Mouse (Mus musculus) kidney, adult 2 months (tissue): Measurements from ENCODE around the gene Mroh8. TPM values are rescaled to one million over a fixed set of nuclear protein-coding genes. Genes with fewer than 3 reads are reported as not detected.

Source experiments
- DNase-seq: peaks from one replicate; pipeline ENCODE4 v3.0.0; 2021
- H3K27ac ChIP-seq: fragments of 200-500 bp; 2 replicates; pipeline ENCODE4 v1.5.1; 2012; ENCODE audit warnings: low read depth, low read length, control low read depth, inconsistent platforms; ENCODE audit not compliant: insufficient read depth
- H3K27me3 ChIP-seq: fragments of 200-500 bp; replicated peaks from 2 replicates; pipeline ENCODE4 v1.6.1; 2012; ENCODE audit warnings: mild to moderate bottlenecking, moderate library complexity, low read length, inconsistent platforms; ENCODE audit not compliant: control insufficient read depth, insufficient read depth
- H3K36me3 ChIP-seq: fragments of 200-500 bp; 2 replicates; pipeline ENCODE4 v1.6.1; 2012; ENCODE audit warnings: mild to moderate bottlenecking, moderate library complexity, low read length, inconsistent platforms; ENCODE audit not compliant: control insufficient read depth, insufficient read depth
- H3K4me1 ChIP-seq: fragments of 200-500 bp; 2 replicates; pipeline ENCODE4 v1.6.1; 2011; ENCODE audit warnings: low read length; ENCODE audit not compliant: control insufficient read depth, insufficient read depth
- H3K4me3 ChIP-seq: fragments of 200-500 bp; 2 replicates; pipeline ENCODE4 v1.5.1; 2011; ENCODE audit warnings: mild to moderate bottlenecking, low read depth, low read length, control low read depth; ENCODE audit not compliant: insufficient read depth
- CTCF ChIP-seq: fragments of 200-500 bp; conservative IDR thresholded peaks from 2 replicates; pipeline ENCODE4 v1.5.1; 2011; ENCODE audit warnings: low read depth, mild to moderate bottlenecking, control low read depth, low read length, moderate library complexity, mixed read lengths; ENCODE audit not compliant: insufficient read depth, insufficient read length
- POLR2A ChIP-seq: fragments of 200-500 bp; IDR thresholded peaks from one replicate; pipeline ENCODE4 v1.6.1; 2011; ENCODE audit warnings: low read depth, low read length, control low read depth
- WGBS: fragments of 180-500 bp; shearing (Covaris S2); methylation state at CpG from one replicate; pipeline ENCODE4 v1.1.7; 2018; 5-methylcytosine and 5-hydroxymethylcytosine counted together
- polyA plus RNA-seq: library from polyadenylated mRNA; depleted of rRNA; stranded (reverse); fragments of >200 nt; gene quantifications from 2 replicates; pipeline ENCODE4 v1.2.3, GENCODE M21; 2012

Mroh8 gene
- polyA plus RNA-seq, 1 experiment: 0.13 TPM

DNA sequence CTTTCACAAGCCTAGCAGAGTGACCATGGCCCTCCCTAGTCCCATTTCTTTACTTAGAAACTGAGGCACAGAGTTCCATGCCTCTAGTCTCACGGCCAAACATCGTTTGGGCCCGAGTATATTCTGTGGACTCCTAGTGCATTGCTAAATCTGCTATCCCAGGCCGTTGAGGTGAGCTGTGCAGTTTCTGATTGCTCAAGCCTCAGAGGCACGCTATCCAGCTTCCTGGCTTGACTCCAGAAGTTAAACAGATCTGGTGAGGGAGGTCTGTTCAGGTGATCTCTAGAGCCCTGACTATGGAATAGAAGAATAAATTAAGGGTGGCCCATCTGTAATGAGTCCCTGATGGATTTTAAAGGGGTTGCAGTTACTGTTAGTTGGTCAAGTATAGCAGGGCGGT is 37.9 kb upstream of the Mroh8 start:
- WGBS: 70% methylated on average over 6 of the region's 6 CpGs
- DNase-seq: no peak
- Histone ChIP-seq H3K27ac (no peak overlapping the region), H3K4me1 (peaks cover 3% of the 10 kb centered on the region; the same call in 1 of the 2 replicates), H3K4me3 (no peak overlapping the region), H3K36me3 (no peaks in the 10 kb centered on the region; the same call in 1 of the 2 replicates), H3K27me3 (no peaks in the 10 kb centered on the region)
- TF ChIP-seq CTCF: no peak
- no peak for TF ChIP-seq POLR2A

DNA sequence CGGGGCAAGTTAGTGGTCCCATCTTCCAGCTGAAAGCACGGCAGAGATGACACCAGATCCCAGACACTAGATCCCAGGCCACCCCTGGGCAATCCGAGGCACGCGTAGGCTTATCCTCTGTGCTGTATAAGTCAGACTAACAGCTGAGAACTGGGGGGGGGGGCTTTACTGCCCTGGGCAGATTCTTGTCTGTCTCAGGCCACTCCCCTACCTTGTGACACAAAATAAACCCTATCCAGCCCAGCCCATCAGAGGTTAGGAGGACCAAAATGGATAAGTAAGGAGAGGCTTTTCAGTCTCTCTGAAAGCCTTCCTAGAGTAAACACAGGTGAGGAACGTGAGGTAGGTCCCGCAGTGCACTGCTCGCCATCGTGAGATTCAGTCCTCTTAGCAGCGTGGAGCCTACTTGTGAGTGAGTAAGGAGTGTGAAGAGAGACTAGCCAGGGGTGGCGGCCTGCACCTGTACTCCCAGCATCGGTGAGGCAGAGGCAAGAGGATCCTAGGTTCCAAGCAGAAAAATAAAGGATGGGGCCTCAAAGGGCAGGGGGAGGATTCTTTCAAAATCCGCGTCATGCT is 37.1 kb upstream of the Mroh8 start:
- no peak for TF ChIP-seq POLR2A
- no peak for TF ChIP-seq CTCF
- 84% methylated on average over 14 of the region's 14 CpGs for WGBS
- H3K4me1 ChIP-seq: peaks cover under 1% of the 10 kb centered on the region; the same call in 1 of the 2 replicates
- H3K27ac ChIP-seq: no peak overlapping the region
- no peaks in the 10 kb centered on the region; the same call in 1 of the 2 replicates for H3K36me3 ChIP-seq
- no peaks in the 10 kb centered on the region for H3K27me3 ChIP-seq
- DNase-seq: no peak
- no peak overlapping the region for H3K4me3 ChIP-seq

DNA sequence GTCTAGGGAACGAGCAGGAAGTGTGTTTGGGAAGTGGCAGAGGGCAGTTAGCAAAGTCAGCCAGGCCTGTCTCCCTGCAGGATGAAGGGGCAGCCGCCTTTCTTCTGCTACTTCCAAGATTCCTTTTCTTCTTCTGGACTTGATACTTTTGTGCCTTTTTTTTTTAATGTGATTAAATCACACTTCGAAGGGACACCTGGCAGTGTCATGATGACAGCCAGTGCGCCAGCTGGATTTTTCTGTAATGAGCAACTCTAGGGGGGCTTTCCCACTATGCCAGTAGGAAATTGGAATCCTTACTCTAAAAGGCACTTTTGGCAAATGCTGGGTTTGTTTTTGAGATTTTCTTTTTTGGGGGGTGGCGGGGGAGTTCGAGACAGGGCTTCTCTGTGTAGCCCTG is 36.1 kb upstream of the Mroh8 start:
- no peaks in the 10 kb centered on the region; the same call in 1 of the 2 replicates for H3K36me3 ChIP-seq
- 87% methylated on average over 6 of the region's 6 CpGs for WGBS
- H3K4me1 ChIP-seq: no peaks in the 10 kb centered on the region; the same call in 1 of the 2 replicates
- DNase-seq: no peak
- H3K4me3 ChIP-seq: no peak overlapping the region
- H3K27ac ChIP-seq: no peak overlapping the region
- H3K27me3 ChIP-seq: no peaks in the 10 kb centered on the region
- no peak for TF ChIP-seq CTCF
- TF ChIP-seq POLR2A: no peak

DNA sequence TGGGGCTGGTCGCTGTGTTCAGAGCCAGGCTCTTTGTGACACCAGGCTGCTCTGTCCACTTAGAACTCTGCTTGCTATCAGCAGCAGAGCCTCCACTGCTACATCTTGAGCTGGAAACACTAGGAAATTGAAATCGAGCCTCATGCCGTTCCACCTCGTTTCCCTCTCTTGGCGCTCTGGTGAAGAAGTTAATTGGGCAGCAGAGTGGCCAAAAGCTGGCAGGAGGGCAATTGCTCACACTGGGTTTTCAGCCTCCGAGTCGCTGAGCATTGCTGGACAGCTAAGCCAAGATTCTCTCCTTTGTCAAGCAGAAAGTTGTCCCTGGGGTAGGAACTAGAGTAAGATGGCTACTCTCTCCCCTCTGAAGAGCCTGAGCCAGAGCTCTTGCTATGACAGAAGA is 35.0 kb upstream of the Mroh8 start:
- no peak for TF ChIP-seq CTCF
- no peak for TF ChIP-seq POLR2A
- peaks cover 1% of the 10 kb centered on the region; the same call in 1 of the 2 replicates for H3K36me3 ChIP-seq
- no peaks in the 10 kb centered on the region for H3K27me3 ChIP-seq
- H3K4me1 ChIP-seq: no peaks in the 10 kb centered on the region
- no peak overlapping the region for H3K27ac ChIP-seq
- WGBS: 52% methylated on average over 7 of the region's 7 CpGs
- H3K4me3 ChIP-seq: no peak overlapping the region
- DNase-seq: peak; percentile 41

DNA sequence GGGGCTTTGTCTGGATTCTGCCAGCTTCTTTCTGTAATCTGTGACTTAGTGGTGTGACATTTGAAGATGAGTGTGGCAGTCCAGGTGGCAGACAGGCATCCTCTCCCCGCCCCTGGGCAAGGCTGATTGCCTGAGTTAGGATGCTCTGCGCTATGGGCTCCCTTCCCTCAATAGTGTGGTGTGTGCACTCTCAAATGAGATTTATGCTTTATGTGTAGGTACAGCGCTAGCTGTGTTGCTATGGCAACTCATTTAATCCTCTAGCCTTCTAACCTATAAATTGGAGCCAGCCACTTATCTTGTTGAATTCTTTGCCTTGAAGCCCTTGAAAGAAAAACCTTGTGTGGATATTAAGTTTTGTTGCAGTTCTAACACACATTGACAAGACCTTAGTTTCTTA is 34.4 kb upstream of the Mroh8 start:
- H3K27ac ChIP-seq: no peak overlapping the region

DNA sequence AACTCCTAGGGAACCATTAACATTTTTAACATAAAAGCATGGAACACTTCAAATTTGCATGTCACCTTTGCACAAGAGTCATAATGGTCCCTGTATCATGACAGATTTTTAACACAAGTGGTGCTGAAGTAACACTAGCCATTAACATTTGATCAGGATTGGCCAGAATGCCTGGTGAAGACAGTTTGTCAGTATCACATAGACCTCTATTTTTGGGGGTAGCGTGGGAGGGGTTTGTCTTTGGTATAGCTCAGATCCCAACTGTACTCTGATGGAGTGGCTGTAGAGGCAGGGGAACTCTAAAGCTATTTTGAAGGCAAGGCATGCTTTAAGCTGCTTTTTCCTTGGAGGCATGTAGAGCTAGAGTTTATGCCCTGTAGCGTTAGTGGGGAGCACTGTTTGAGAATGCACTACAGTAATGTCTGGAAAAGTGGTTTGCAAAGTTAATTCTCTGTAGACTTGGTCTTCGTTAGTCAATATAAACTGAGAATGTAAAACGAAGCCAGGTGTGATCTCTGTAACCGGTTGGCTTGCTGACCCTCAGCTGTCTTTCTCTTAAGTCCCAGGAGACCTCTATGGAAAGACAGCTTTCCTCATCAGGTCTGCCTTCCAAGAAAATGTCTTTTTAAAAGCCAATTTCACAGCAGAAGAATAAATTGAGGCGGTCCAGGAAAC is 31.8 kb upstream of the Mroh8 start:
- DNase-seq: no peak
- Histone ChIP-seq H3K36me3 (peaks cover 1% of the 10 kb centered on the region; the same call in 1 of the 2 replicates), H3K27me3 (no peaks in the 10 kb centered on the region), H3K4me1 (no peaks in the 10 kb centered on the region), H3K4me3 (no peak overlapping the region), H3K27ac (no peak overlapping the region)
- 84% methylated on average over 6 of the region's 6 CpGs for WGBS
- TF ChIP-seq CTCF (no peak), POLR2A (no peak)

More for the DNA sequence above, 34.4 kb upstream of the Mroh8 start:
- Histone ChIP-seq H3K36me3 (peaks cover 1% of the 10 kb centered on the region; the same call in 1 of the 2 replicates), H3K4me1 (no peaks in the 10 kb centered on the region), H3K4me3 (no peak overlapping the region), H3K27me3 (no peaks in the 10 kb centered on the region)
- DNase-seq: no peak
- WGBS: 87% methylated on average over 3 of the region's 3 CpGs
- TF ChIP-seq POLR2A (no peak), CTCF (no peak)

DNA sequence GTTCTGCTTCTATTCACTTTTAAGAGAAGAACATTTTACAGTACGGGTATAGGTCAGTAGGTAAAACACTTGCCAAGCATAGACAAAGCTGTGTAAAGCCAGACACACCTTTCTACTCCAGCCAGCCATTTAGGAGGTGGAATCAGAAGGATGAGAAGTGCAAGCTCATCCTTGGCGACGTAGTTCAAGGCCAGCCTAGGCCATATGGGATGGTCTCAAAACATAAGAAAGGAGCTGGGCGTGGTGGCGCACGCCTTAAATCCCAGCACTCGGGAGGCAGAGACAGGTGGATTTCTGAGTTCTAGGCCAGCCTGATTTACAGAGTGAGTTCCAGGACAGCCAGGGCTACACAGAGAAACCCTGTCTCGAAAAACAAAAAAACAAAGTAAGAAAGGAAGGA is 30.3 kb upstream of the Mroh8 start:
- H3K27ac ChIP-seq: no peak overlapping the region
- 99% methylated on average over 8 of the region's 8 CpGs for WGBS
- H3K4me1 ChIP-seq: no peaks in the 10 kb centered on the region
- H3K36me3 ChIP-seq: peaks cover 3% of the 10 kb centered on the region; the same call in 1 of the 2 replicates
- TF ChIP-seq CTCF: no peak
- no peak for TF ChIP-seq POLR2A
- DNase-seq: no peak
- no peak overlapping the region for H3K4me3 ChIP-seq
- H3K27me3 ChIP-seq: no peaks in the 10 kb centered on the region
